Mouse (Mus musculus) R1 (cell line): ENCODE data around the gene Aldoc.

Experiments used
- DNase-seq: peaks from one replicate; pipeline ENCODE4 v3.0.0-alpha.2; 2018; ENCODE audit warnings: low read depth, low spot score

Gene Aldoc

GRCm38 (mm10) chr11:78332676-78333075 lies 9.9 kb downstream of the Aldoc start:
- peak; percentile 57 for DNase-seq

- no peak for DNase-seq
Measured at GRCm38 (mm10) chr11:78333992-78334391, 11.2 kb downstream of the Aldoc start.

DNA sequence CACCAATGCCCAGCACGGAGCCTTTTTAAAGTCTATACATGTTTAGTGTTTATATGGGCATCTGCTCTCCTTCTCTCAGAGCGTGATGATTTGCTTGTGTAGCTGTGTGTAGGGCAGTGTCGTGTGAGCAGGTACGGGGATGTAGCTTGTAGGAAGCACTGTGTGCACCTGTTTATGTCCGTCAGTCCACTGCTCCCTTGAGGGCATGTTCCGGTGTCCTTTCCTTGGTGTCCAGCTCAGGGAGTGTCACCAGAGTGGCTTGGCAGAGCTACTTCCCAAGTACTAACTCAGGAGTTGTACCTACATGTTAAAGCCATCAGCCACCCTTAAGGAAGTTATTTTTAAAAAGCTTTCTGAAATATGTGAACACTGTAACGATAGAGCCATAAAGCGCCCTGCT lies 14.3 kb downstream of the Aldoc start:
- DNase-seq: no peak

DNA sequence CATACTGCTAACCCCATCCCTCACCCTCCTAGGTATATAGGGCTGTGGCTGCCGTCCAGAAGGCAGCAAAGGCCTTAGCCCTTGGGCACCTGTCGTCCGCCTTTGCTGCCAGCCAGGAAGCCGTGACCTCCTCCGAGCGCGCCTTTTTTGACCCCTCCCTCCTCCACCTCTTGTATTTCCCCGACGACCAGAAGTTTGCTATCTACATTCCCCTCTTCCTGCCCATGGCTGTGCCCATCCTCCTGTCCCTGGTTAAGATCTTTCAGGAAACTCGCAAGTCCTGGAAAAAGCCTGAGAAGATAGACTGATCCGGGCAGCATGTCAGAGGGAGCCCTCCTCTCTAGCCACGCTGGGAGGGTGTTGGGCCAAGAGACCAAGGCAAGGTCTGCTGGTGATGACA lies 18.9 kb downstream of the Aldoc start:
- no peak for DNase-seq

- DNase-seq: peak; percentile 71
Measured at GRCm38 (mm10) chr11:78343381-78344327, 20.9 kb downstream of the Aldoc start, which contains the start of gene Unc119. Unc119 (plus strand) TSS chr11:78343482.

DNA sequence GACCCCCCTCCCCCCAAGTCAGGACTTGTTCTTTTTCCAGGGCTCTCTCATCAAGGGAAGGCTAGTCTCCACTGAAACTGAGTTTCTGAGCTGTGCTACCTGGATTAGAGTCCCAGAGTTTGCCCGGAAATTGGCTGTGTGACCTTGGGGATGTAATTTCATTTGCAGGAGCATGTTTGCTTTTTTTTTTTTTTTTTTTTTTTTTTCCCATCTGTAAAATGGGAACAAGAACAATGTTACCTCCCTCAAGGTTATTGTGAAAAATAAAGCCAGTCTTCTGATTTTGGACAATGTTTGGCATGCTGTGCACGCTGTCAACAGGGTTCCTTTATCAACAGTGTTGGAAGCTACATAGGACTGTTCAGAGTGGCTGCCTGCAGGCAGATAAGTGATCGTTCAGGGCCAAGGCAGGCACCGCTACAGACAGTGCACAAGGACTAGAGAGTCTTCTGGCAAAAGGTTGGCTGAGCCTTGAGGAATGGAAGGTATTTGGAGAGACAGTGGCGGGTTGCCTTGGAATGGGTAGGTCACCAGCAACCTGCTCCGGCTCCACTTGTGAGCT lies 21.6 kb downstream of the Aldoc start:
- no peak for DNase-seq

DNA sequence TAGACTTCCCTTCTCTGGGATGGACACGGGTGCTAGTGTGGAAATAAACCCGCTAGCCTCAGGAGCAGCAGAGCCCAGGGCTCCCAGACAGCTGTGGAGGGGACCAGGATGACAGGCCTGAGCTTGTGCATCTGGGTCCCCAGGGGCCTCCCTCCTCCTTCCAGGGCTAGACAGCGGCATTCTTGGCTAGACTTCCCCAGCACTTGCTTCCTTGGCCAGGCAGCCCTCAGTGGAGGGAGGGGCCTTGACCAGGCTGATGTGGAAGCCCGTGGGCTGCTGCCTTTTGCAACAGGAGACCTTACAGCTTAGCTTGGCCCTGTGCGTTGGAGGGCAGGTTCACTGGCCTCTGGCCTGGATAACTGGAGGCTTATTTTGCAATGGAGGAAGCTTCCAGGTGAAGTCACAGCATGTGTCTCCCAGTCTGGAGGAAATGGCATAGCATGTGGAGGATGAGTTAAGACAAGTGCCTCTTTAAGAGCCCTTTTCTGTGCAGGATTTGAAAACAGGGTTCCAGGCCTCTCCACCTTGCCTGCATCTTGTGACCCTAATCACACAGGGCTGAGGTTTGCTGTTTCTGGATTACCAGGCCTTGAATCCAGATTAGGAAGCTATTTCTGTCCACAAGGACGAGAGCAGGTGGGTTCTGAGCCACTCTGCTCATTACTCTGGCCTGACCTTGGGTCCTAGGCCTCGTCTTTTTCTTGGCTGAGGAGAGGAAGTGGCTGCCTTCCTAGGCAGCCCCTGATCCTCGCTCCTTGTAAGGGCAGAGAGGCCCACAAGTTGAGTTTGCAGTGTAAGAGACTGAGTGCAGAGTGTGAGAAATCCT lies 22.3 kb downstream of the Aldoc start:
- DNase-seq: no peak

DNA sequence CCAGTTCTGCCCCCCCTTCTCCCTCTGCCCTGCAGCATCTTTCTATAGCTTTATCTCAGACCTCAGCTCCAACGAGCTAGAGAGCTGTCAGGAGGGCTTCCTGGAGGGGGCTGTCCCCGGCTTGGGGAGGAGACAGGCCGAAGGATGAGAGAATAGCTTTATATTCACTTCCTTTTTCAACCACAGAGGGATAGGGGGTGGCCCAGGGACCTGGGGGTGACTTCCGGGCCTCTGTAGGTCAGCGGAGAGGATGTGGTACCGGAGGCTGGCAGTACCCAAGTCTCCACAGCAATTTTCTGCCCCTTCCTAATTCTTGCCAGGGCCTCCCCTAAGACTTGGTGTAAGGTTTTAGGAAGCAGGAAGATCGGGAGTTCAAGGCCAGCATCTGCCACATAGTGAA lies 23.0 kb downstream of the Aldoc start:
- DNase-seq: no peak

GRCm38 (mm10) chr11:78346326-78347069 lies 23.7 kb downstream of the Aldoc start:
- no peak for DNase-seq

GRCm38 (mm10) chr11:78347070-78347754 lies 24.4 kb downstream of the Aldoc start:
- DNase-seq: peak; percentile 77

DNA sequence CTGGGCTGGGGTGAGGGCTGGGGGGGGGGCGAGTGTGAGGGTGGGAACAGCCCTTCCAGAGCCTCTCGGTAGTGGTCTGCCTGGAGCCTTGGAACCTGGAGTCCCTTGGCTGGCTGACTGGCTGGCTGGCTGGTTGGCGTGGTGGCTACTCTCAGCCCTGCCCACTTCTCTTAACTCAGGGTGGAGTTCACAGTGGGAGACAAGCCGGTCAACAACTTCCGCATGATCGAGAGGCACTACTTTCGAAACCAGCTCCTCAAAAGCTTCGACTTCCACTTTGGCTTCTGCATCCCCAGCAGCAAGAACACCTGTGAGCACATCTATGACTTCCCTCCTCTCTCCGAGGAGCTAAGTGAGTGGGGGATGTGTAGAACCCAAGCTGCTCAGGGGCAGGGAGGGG lies 25.1 kb downstream of the Aldoc start:
- no peak for DNase-seq

- no peak for DNase-seq
Measured at GRCm38 (mm10) chr11:78348474-78348873, 25.7 kb downstream of the Aldoc start.

- no peak for DNase-seq
Measured at GRCm38 (mm10) chr11:78349441-78350358, 26.9 kb downstream of the Aldoc start.

GRCm38 (mm10) chr11:78353081-78353480 lies 30.3 kb downstream of the Aldoc start:
- no peak for DNase-seq

DNA sequence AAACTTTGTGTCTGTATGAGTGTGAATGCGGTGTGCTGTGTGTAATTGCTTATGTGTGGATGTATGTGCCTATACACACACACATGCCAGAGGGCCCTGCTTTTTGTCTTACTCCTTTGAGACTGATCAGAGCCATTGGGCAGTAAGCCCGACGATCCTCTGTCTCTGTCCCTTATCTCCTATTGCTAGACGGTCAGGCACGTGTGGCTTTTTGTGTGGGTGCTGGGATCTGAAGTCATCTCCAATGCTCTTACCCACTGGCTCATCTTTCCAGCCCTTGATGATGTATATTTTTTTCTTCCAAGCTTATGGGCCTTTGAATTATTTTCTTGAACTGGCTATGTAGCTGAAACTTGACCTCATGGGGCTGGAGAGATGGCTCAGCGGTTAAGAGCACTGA lies 32.1 kb downstream of the Aldoc start:
- DNase-seq: no peak

GRCm38 (mm10) chr11:78355471-78356238 lies 32.9 kb downstream of the Aldoc start:
- DNase-seq: peak; percentile 72

DNA sequence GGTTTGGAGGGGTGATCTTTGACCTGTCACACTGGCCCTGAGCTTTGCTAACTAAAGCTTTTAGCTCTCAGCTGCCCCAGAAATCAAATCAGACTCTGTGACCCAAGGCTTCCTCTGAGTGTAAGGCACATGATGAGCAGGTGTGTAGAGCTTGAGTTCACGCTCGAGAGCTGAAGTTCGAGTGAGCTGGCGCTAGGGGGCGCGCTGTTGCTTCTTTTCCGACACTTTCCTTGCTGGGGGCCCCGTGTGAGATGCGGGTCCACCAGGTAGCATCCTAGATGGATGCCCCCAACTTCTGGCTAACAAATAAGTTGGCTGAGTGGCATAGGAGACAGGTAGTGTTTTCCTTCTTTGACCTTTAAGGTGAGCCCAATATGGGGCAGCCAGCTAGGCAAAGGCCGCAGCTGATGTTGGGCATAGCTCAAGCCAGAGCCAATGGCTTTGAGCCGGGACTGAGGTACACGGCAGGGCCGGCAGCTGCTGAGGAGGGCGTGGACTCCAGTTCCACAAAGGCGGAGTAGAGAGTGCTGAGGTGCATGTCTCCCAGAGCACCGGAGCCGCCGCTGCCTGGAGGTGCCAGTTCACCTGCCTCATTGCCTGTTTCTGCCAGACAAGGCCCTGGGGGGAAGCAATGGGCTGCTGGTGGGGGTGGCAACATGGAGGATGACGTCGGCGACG lies 35.7 kb downstream of the Aldoc start:
- peak; percentile 82 for DNase-seq

GRCm38 (mm10) chr11:78360125-78360788 lies 37.5 kb downstream of the Aldoc start:
- peak; percentile 94 for DNase-seq
